Mouse (Mus musculus) stomach, postnatal 0 days (tissue): ENCODE measurements around the gene Mymx.
A peak's percentile ranks its signal among the peaks of the same experiment; 100 is the strongest.

ENCODE experiments used
- CTCF ChIP-seq: IDR thresholded peaks from 2 replicates; pipeline ENCODE4 v1.5.1; 2016; ENCODE audit warnings: antibody characterized with exemption, low read depth, mild to moderate bottlenecking, moderate library complexity
- EP300 ChIP-seq: optimal IDR thresholded peaks from 2 replicates; pipeline ENCODE3; 2016; ENCODE audit warnings: antibody characterized with exemption

DNA sequence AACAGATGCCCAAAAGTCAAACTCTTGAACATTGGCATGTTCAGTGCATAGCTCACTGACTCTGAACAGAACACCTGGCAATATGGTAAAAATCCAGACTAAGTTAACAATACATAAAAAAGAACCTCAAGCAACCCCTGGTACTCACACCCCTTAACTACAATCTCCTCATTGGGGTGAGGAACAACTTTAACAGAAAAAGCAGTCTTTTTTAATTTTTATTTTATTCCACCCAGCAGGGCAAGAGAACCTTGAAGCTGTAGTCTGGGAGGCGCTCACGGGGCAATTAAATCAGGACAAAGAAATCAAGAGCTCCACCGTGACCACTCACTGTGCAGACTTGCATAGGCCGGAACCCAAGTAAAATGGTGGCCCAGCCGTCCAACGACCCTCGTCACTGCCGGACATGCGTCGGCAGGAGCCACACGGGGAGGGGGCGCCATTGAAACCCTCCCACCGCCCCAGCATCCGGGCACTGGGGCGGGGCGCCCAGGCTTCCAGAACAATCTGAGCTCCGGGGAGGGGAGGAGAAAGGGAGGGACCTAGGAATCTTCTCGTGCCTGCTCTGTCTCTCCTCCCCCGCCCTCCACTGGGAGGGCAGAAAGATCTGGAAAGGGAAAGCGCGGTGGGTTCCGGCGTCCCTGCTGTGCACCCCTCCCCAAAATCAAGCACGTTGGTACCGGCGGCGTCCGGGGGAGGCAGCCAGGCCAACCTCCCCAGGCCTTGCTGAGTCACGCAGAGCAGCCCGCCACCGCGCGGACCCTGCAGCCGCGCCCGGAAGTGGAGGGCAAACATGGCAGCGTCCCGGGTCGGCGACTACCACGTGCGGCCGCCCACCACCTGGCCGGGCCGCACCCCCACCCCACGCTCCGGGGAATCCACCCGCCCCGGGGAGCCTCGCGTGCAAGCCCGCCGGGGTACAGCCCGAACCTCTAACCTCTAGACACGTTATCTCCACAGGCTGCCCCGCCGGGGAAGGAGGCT, 29.5 kb downstream of the Mymx start:
- TF ChIP-seq CTCF = peak; percentile 27
- peak; percentile 51 for TF ChIP-seq EP300
